Mouse (Mus musculus): ENCODE data around the gene Eml4.

GRCm38 (mm10) chr17:83379366-83379765, 28.6 kb downstream of the Eml4 start:
- TF ChIP-seq POLR2A (IDR thresholded peaks at IDR 0.05; ENCODE audit: insufficient read depth, low read depth, low read length) (no peak), CTCF (IDR thresholded peaks at IDR 0.05; ENCODE audit: insufficient read depth, low read depth, low read length) (no peak)
